Mouse (Mus musculus) bone marrow macrophage, adult 2 months (primary cell): ENCODE measurements around the gene Dip2b.

Experiments used
- CTCF ChIP-seq: IDR thresholded peaks from 2 replicates; pipeline ENCODE4 v1.5.1; 2012; ENCODE audit warnings: low read depth, mild to moderate bottlenecking, low read length, moderate library complexity
- POLR2A ChIP-seq: IDR thresholded peaks from 2 replicates; pipeline ENCODE4 v1.6.1; 2012; ENCODE audit warnings: mild to moderate bottlenecking, low read depth, low read length, borderline replicate concordance

DNA sequence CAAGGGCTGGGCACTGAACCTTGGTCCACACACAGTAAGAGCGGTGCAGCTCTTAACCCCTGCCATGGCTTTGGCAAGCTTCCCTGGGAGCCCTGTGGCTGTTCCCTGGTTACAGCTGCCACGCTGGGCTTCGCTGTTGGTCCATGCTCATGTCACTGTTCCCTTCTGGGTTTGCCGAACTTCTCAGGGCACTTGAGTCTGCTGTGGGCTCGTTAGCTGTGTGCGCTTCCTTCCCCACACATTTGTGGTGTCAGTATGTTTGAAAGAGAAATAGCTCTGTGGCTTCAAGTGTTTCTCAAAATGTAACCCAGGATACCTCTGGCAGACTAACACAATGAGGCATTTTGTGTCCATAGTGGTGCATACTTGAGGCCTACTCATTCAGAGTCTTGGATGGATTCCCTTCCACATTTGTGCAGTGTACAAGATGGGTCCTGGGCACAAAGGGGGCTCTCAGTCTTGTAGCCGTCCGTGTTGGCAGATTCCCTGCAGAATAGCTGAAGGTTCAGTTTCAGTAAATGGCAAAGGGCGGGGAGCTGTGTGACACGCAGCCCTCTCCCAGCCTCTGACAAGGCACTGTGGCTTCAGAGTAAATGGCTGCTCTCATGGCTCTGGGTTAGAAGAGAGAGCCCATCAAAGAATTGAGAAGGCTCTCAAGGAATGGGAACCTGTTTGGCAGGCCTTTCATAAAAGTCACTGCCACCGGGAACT lies 104.8 kb downstream of the Dip2b start:
- TF ChIP-seq CTCF (no peak), POLR2A (no peak)
